Mouse (Mus musculus): ENCODE data around the gene Igflr1.

The Igflr1 gene

DNA sequence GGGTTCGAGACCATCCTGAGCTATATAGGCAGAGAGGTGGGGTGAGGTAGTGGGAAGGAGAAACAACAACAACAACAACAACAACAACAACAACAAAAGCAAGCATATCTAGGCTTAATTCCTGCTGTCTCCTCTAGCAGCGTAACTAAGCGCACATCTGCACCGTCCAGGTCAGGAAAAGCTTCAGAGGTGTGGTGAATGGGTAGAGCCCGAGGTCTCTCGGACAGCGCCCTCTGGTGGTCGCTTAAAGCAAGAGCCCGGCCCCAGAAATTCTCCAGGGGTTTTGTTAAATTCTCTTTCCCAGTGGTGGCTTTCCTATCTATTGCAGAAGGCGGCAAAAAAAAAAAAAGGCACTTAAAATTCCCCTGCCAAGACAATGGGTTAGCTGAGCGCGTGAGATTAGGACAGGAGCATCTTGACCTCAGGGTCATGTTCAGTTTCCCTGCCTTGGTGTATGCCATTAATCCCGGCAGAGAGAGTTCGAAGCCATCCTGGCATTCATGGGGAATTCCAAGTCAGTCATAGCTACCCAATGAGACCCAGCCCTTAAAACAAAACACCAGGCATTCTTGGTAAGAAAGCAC, 48.4 kb downstream of the Igflr1 start:
- no peak for DNase-seq (ENCODE audit: low read depth, low spot score)

DNA sequence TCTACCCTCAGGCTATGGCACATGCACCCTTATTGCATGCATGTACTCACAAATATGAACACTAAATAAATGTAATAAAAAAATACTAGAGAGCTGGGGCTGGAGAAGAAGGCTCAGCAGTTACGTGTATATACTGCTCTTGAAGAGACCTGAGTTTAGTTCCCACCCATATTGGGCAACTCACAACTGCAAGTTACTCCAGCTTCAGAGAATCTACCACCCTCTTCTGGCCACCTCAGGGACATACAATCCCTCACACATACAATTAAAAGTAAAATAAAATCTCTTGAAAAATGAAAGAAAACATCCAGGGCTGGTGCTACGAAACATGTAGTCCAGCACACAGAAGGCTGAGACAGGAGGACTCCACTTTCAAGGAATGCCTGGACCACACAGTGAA, 49.2 kb downstream of the Igflr1 start:
- peak; percentile 21 for DNase-seq (ENCODE audit: low read depth, low spot score)

DNA sequence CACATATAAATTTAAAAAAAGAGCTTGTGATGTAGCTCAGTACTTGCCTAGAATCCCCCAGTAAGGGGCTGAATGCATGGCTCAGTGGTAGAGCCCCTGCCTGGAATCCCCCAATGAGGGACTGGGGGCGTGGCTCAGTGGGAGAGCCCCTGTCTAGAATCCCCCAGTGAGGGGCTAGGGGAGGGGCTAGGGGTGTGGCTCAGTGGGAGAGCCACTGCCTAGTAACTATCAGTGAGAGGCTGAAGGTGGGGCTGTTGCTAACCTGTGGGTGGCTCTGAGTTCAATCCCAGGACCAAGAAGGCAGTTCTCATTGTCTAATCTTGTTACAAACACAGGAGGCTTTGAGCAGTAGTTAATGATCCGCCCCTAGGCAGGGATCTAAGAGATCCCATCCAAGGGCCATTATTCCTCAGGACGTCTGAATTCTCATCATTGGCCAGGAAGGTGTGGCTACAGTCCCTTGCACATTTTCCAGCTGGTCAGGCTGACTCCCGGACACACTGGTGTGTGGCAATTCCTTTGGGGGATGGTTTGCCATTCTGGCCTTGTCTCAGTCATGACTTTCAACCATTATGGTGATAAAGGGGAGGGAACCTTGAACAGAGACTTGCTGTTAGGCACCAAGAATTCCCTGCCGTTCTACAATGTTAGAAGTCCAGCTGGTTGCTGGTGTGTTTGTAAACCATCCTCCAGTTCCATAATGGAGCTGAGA, 50.0 kb downstream of the Igflr1 start:
- DNase-seq (ENCODE audit: low read depth, low spot score), result no peak

Measured in telencephalon, adult 2 months (tissue).